Mouse (Mus musculus) CH12.LX (cell line): ENCODE data around the gene Slc43a1. TPM values are rescaled to one million over a fixed set of nuclear protein-coding genes. Genes with fewer than 3 reads are reported as not detected.

ENCODE experiments used
- DNase-seq: peaks from one replicate; pipeline ENCODE4 v3.0.0-alpha.2; 2013; ENCODE audit errors: extremely low read depth
- H3K27ac ChIP-seq: 2 replicates; pipeline ENCODE4 v1.5.1; 2012; ENCODE audit warnings: low read depth, mild to moderate bottlenecking, control low read depth, moderate library complexity; ENCODE audit not compliant: insufficient read depth
- H3K27me3 ChIP-seq: replicated peaks from 2 replicates; pipeline ENCODE3; 2012; ENCODE audit warnings: inconsistent platforms
- H3K36me3 ChIP-seq, 2 experiments: replicated peaks in 1 of 2; 2 replicates each; pipeline versions ENCODE3 to v1.6.1; 2012; ENCODE audit warnings: inconsistent platforms in 1 of 2, low read length in 1 of 2, mild to moderate bottlenecking in 1 of 2, mixed read lengths in 1 of 2, moderate library complexity in 1 of 2; ENCODE audit not compliant: control insufficient read depth in 1 of 2, insufficient read depth in 1 of 2
- H3K4me1 ChIP-seq, 2 experiments: 2 replicates each; pipeline ENCODE4 v1.6.1; 2012; ENCODE audit warnings: inconsistent platforms in 1 of 2, moderate library complexity in 1 of 2; ENCODE audit not compliant: insufficient read depth in 2 of 2, control insufficient read depth in 1 of 2
- H3K4me2 ChIP-seq: 2 replicates; pipeline ENCODE4 v1.6.1; 2012; ENCODE audit warnings: low read depth, mild to moderate bottlenecking, control low read depth; ENCODE audit not compliant: poor library complexity, insufficient read depth, severe bottlenecking
- H3K4me3 ChIP-seq, 3 experiments: fragments of 150-350 bp in 1 of 3; sonication (generic) in 1 of 3; replicated peaks in 1 of 3; 2 replicates each; pipeline versions ENCODE3 to v1.5.1; 2011 to 2012; ENCODE audit warnings: low read depth in 2 of 3, low read length in 2 of 3, mild to moderate bottlenecking in 2 of 3, moderate library complexity in 2 of 3, control low read depth in 1 of 3, improper control_type of control experiment in 1 of 3, inconsistent platforms in 1 of 3, mixed read lengths in 1 of 3; ENCODE audit not compliant: poor library complexity in 1 of 3
- H3K79me2 ChIP-seq: replicated peaks from 2 replicates; pipeline ENCODE4 v1.6.1; 2012; ENCODE audit warnings: mild to moderate bottlenecking, moderate library complexity; ENCODE audit not compliant: control insufficient read depth, poor library complexity, insufficient read depth, severe bottlenecking; ENCODE audit errors: extremely low read depth
- H3K9ac ChIP-seq: 2 replicates; pipeline ENCODE4 v1.6.1; 2012; ENCODE audit warnings: low read depth, mild to moderate bottlenecking, control low read depth, moderate library complexity; ENCODE audit not compliant: insufficient read depth
- H3K9me3 ChIP-seq: replicated peaks from 2 replicates; pipeline ENCODE3; 2012; ENCODE audit warnings: low read length, inconsistent platforms, mixed read lengths
- BHLHE40 ChIP-seq: IDR thresholded peaks from 2 replicates; pipeline ENCODE4 v1.6.1; 2011; ENCODE audit warnings: mild to moderate bottlenecking, low read depth, low read length, improper control_type of control experiment
- CHD2 ChIP-seq: IDR thresholded peaks from 2 replicates; pipeline ENCODE4 v1.6.1; 2011; ENCODE audit warnings: low read length, improper control_type of control experiment
- CTCF ChIP-seq, 2 experiments: IDR thresholded peaks in 1 of 2; conservative IDR thresholded peaks in 1 of 2; 2 replicates each; pipeline ENCODE4 v1.5.1; 2011 to 2012; ENCODE audit warnings: low read depth in 2 of 2, low read length in 2 of 2, improper control_type of control experiment in 1 of 2, inconsistent platforms in 1 of 2, mild to moderate bottlenecking in 1 of 2, moderate library complexity in 1 of 2
- ELF1 ChIP-seq: IDR thresholded peaks from 2 replicates; pipeline ENCODE4 v1.6.1; 2014; ENCODE audit warnings: low read depth, mild to moderate bottlenecking, inconsistent platforms, low read length, improper control_type of control experiment
- ETS1 ChIP-seq: conservative IDR thresholded peaks from 2 replicates; pipeline ENCODE4 v1.6.1; 2012; ENCODE audit warnings: low read depth, mild to moderate bottlenecking, inconsistent platforms, low read length, improper control_type of control experiment, moderate library complexity
- JUN ChIP-seq: IDR thresholded peaks from 2 replicates; pipeline ENCODE4 v1.6.1; 2011; ENCODE audit warnings: low read depth, mild to moderate bottlenecking, low read length, improper control_type of control experiment, moderate library complexity; ENCODE audit not compliant: insufficient read depth
- MAX ChIP-seq: IDR thresholded peaks from 2 replicates; pipeline ENCODE4 v1.6.1; 2011; ENCODE audit warnings: low read length, improper control_type of control experiment
- MAZ ChIP-seq: IDR thresholded peaks from 2 replicates; pipeline ENCODE4 v1.6.1; 2012; ENCODE audit warnings: low read depth, mild to moderate bottlenecking, inconsistent platforms, low read length, improper control_type of control experiment, moderate library complexity
- MEF2A ChIP-seq: IDR thresholded peaks from 2 replicates; pipeline ENCODE4 v1.6.1; 2014; ENCODE audit warnings: low read depth, mild to moderate bottlenecking, inconsistent platforms, low read length, improper control_type of control experiment, borderline replicate concordance
- MXI1 ChIP-seq: IDR thresholded peaks from 2 replicates; pipeline ENCODE4 v1.6.1; 2011; ENCODE audit warnings: mild to moderate bottlenecking, low read depth, low read length, improper control_type of control experiment
- NRF1 ChIP-seq: IDR thresholded peaks from 2 replicates; pipeline ENCODE4 v1.6.1; 2014; ENCODE audit warnings: low read depth, mild to moderate bottlenecking, inconsistent platforms, low read length, improper control_type of control experiment, moderate library complexity
- POLR2AphosphoS2 ChIP-seq: IDR thresholded peaks from 2 replicates; pipeline ENCODE4 v1.6.1; 2011; ENCODE audit warnings: low read depth, low read length, improper control_type of control experiment
- RAD21 ChIP-seq: IDR thresholded peaks from 2 replicates; pipeline ENCODE4 v1.6.1; 2011; ENCODE audit warnings: low read depth, mild to moderate bottlenecking, low read length, improper control_type of control experiment, moderate library complexity
- RCOR1 ChIP-seq: conservative IDR thresholded peaks from 2 replicates; pipeline ENCODE4 v1.6.1; 2012; ENCODE audit warnings: low read depth, mild to moderate bottlenecking, inconsistent platforms, low read length, improper control_type of control experiment
- SIN3A ChIP-seq: IDR thresholded peaks from 2 replicates; pipeline ENCODE4 v1.6.1; 2012; ENCODE audit warnings: low read length, improper control_type of control experiment, inconsistent platforms
- TBP ChIP-seq: conservative IDR thresholded peaks from 2 replicates; pipeline ENCODE4 v1.6.1; 2011; ENCODE audit warnings: low read depth, low read length, improper control_type of control experiment
- UBTF ChIP-seq: IDR thresholded peaks from 2 replicates; pipeline ENCODE4 v1.6.1; 2012; ENCODE audit warnings: low read depth, mild to moderate bottlenecking, inconsistent platforms, low read length, improper control_type of control experiment, moderate library complexity
- USF1 ChIP-seq: IDR thresholded peaks from 2 replicates; pipeline ENCODE4 v1.6.1; 2014; ENCODE audit warnings: low read depth, mild to moderate bottlenecking, inconsistent platforms, low read length, improper control_type of control experiment
- USF2 ChIP-seq: conservative IDR thresholded peaks from 2 replicates; pipeline ENCODE4 v1.6.1; 2011; ENCODE audit warnings: low read depth, low read length, improper control_type of control experiment
- ZKSCAN1 ChIP-seq: IDR thresholded peaks from 2 replicates; pipeline ENCODE4 v1.6.1; 2012; ENCODE audit warnings: low read depth, inconsistent platforms, low read length, improper control_type of control experiment, borderline replicate concordance
- dilution Hi-C: fragments of 300-500 bp; cut with MboI; formaldehyde crosslinking; loops from 2 replicates; pipeline ENCODE4 v1.14.3; 2020; ENCODE audit warnings: low sequenced_read_pairs; ENCODE audit not compliant: extremely low pct_unique_long_range_greater_than_20kb, extremely low pct_ligation_motif_present
- in situ Hi-C: fragments of 300-500 bp; cut with MboI; formaldehyde crosslinking; loops from 3 replicates; pipeline ENCODE4 v1.14.3; 2019; ENCODE audit warnings: low sequenced_read_pairs, low pct_ligation_motif_present, low pct_unique_long_range_greater_than_20kb, mixed read lengths
- polyA plus RNA-seq: library from polyadenylated mRNA; unstranded; fragments of >175 nt; gene quantifications from 2 replicates; pipeline ENCODE4 v1.2.1, GENCODE M21; 2012; ENCODE audit warnings: low read depth; ENCODE audit not compliant: insufficient read length
- total RNA-seq, 2 experiments: library from RNA; depleted of rRNA; stranded (reverse); fragments of 300-350 nt in 1 of 2; fragments of >200 nt in 1 of 2; gene quantifications; 2 replicates each; pipeline ENCODE4 v1.2.3; 2012 to 2014

The Slc43a1 gene
- total and polyA plus RNA-seq, 3 experiments = 0.19 to 5.0 (median 0.30) TPM

DNA sequence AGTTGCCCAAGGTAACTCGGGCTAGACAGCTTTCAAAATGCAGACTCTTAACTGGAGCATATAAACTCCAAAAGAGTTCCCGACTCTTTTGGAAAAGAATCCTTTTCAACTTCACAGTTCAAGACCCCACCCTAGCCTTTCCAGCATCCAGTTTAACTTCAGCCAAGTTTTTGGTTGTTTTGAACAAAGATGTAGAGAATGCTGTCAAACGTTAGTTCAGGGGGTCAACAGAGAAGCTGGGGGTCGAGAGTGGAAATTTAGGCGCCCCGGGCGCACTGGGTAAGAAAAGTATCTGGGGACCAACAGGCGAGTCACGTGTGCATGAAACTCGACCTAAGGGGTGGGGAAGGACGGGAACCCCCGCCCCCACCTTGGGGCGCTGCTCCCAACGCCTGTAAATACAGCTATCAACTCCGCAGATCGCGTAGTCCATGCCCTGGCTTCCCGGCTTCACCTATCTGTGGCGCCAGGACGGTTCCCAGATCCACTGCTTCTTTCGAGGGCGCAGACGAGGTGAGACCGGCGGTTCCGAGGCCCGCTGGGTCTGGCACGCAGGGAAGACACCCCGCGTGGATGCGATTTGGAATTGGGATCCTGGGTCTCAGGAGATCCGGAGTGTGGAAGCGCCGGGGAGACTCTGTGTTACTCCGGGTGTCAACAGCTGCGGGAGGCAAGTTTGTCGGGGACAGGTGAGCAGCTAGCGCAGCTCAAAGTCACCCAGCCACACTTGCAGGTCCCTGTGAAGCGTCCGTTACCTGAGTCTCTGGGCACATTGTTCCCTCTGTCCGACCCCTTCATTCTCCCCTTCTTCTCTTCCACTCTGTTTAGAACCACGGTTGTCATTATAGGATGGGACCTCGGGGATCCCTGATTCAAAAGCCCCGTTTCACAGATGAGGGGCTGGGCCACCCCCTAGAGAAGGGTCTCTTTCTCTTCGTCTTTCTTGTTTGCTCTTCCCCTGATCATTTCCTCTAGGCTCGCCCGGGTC lies 637 bp downstream of the Slc43a1 start:
- no peaks in the 10 kb centered on the region for H3K27me3 ChIP-seq
- H3K79me2 ChIP-seq = no peaks in the 10 kb centered on the region
- H3K4me2 ChIP-seq = peak overlapping the region; percentile 27
- TF ChIP-seq USF2 (no peak), USF1 (peak; percentile 51)
- TF ChIP-seq, all 38 proteins: peak for 1
- no peak overlapping the region; the same call in 1 of the 2 replicates for H3K9ac ChIP-seq
- DNase-seq = no peak
- in situ Hi-C loops = no loop called here
- dilution Hi-C loops = no loop called here
- H3K36me3 ChIP-seq = no peaks in the 10 kb centered on the region
- no peak overlapping the region for H3K27ac ChIP-seq
- peaks cover 7% of the 10 kb centered on the region for H3K9me3 ChIP-seq
- H3K4me3 ChIP-seq = peak overlapping the region in 2 of 3 experiments; percentile 20 to 56
- peaks cover 18 to 30% of the 10 kb centered on the region in 2 experiments for H3K4me1 ChIP-seq

GRCm38 (mm10) chr2:84840016-84840747 lies 1.5 kb downstream of the Slc43a1 start:
- Histone ChIP-seq H3K9ac (peak overlapping the region; percentile 18; the same call in 1 of the 2 replicates), H3K9me3 (peaks cover 7% of the 10 kb centered on the region), H3K79me2 (no peaks in the 10 kb centered on the region), H3K27ac (no peak overlapping the region), H3K4me2 (peak overlapping the region; percentile 42; the same call in 1 of the 2 replicates), H3K4me3 (peak overlapping the region in 1 of 3 experiments; percentile 56), H3K4me1 (peaks cover 18 to 30% of the 10 kb centered on the region in 2 experiments), H3K27me3 (no peaks in the 10 kb centered on the region), H3K36me3 (no peaks in the 10 kb centered on the region)
- dilution Hi-C loops = no loop called here
- TF ChIP-seq ELF1 (0 out of 2 replicates have a peak, but pooled peaks have one; percentile 26), NRF1 (no peak), ETS1 (no peak), BHLHE40 (no peak), UBTF (no peak), POLR2AphosphoS2 (no peak), MEF2A (no peak), CTCF (conservative IDR thresholded peaks at IDR 0.05 in 1 of 2, IDR thresholded peaks at IDR 0.05 in 1 of 2; ENCODE audit: low read depth in 2 of 2, low read length in 2 of 2) (no peak), RCOR1 (no peak), SIN3A (0 out of 2 replicates have a peak, but pooled peaks have one; percentile 40), MAZ (no peak), MXI1 (peak; percentile 44; the same call in 1 of the 2 replicates), RAD21 (no peak), CHD2 (no peak), MAX (no peak), ZKSCAN1 (no peak), JUN (no peak), TBP (no peak)
- in situ Hi-C loops = no loop called here
- DNase-seq = no peak
